Mouse (Mus musculus): ENCODE results near the gene Sh3pxd2a.

Sh3pxd2a gene

GRCm38 (mm10) chr19:47338396-47339164 is 125.6 kb downstream of the Sh3pxd2a start:
- DNase-seq (ENCODE audit: low read depth), result no peak

GRCm38 (mm10) chr19:47337743-47338142 is 126.5 kb downstream of the Sh3pxd2a start:
- peak; percentile 65 for DNase-seq (ENCODE audit: low read depth)

GRCm38 (mm10) chr19:47337191-47337590 is 127.0 kb downstream of the Sh3pxd2a start:
- DNase-seq (ENCODE audit: low read depth), result no peak

- DNase-seq (ENCODE audit: low read depth), result no peak
Measured at GRCm38 (mm10) chr19:47335262-47335661, 128.9 kb downstream of the Sh3pxd2a start.

- no peak for DNase-seq (ENCODE audit: low read depth)
Measured at GRCm38 (mm10) chr19:47334713-47335112, 129.5 kb downstream of the Sh3pxd2a start.

- DNase-seq (ENCODE audit: low read depth), result no peak
Measured at GRCm38 (mm10) chr19:47330743-47331227, 133.4 kb downstream of the Sh3pxd2a start.

- no peak for DNase-seq (ENCODE audit: low read depth)
Measured at GRCm38 (mm10) chr19:47329102-47329501, 135.1 kb downstream of the Sh3pxd2a start.

GRCm38 (mm10) chr19:47327896-47328882 is 136.0 kb downstream of the Sh3pxd2a start:
- DNase-seq (ENCODE audit: low read depth), result no peak

GRCm38 (mm10) chr19:47325881-47326280 is 138.3 kb downstream of the Sh3pxd2a start:
- peak; percentile 41 for DNase-seq (ENCODE audit: low read depth)

- no peak for DNase-seq (ENCODE audit: low read depth)
Measured at GRCm38 (mm10) chr19:47323096-47323849, 140.9 kb downstream of the Sh3pxd2a start.

- DNase-seq (ENCODE audit: low read depth), result no peak
Measured at GRCm38 (mm10) chr19:47320331-47320668, 143.9 kb downstream of the Sh3pxd2a start.

- DNase-seq (ENCODE audit: low read depth), result no peak
Measured at GRCm38 (mm10) chr19:47319521-47320330, 144.5 kb downstream of the Sh3pxd2a start.

GRCm38 (mm10) chr19:47319061-47319460 is 145.1 kb downstream of the Sh3pxd2a start:
- DNase-seq (ENCODE audit: low read depth), result no peak

GRCm38 (mm10) chr19:47317063-47317938 is 146.9 kb downstream of the Sh3pxd2a start:
- DNase-seq (ENCODE audit: low read depth), result no peak

- DNase-seq (ENCODE audit: low read depth), result no peak
Measured at GRCm38 (mm10) chr19:47316288-47317062, 147.7 kb downstream of the Sh3pxd2a start.

- no peak for DNase-seq (ENCODE audit: low read depth)
Measured at GRCm38 (mm10) chr19:47315917-47316265, 148.3 kb downstream of the Sh3pxd2a start.

GRCm38 (mm10) chr19:47315091-47315916 is 148.9 kb downstream of the Sh3pxd2a start:
- no peak for DNase-seq (ENCODE audit: low read depth)
